Mouse (Mus musculus): Measurements from ENCODE around the gene Chrna5. TPM values are rescaled to one million over a fixed set of nuclear protein-coding genes. Genes with fewer than 3 reads are reported as not detected.
"Not testable (repeated sequence)": the region's sequence is repeated elsewhere in the genome, so short reads cannot be mapped to it uniquely, and the experiment has no call there.

Chrna5 gene
- total and polyA plus RNA-seq, 3 experiments: not detected

DNA sequence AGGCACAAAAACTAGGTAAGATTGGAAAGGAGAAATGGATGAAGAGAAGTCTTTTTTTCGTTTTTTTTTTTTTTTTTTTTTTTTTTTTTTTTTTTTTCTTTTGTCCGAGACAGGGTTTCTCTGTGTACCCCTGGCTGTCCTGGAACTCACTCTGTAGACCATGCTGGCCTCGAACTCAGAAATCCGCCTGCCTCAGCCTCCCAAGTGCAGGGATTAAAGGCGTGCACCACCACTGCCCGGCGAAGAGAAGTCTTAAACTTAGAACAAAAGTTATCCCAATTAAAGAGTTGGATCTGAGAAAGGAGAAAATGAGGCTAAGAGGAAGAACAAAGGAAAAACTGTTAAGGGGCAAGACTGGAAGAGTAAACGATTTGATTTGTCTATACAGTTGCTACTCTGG, 30.5 kb upstream of the Chrna5 start:
- peak overlapping the region; percentile 37 to 82 (median 57) for H3K4me3 ChIP-seq (replicated peaks in 1 of 3; ENCODE audit: low read depth in 2 of 3, low read length in 2 of 3, poor library complexity in 1 of 3)
- peaks cover 3 to 33% of the 10 kb centered on the region in 2 experiments; a peak in 3 of 4 replicates for H3K4me1 ChIP-seq (ENCODE audit: control insufficient read depth in 1 of 2, insufficient read depth in 2 of 2)
- H3K9ac ChIP-seq (ENCODE audit: insufficient read depth, low read depth); DNase-seq (ENCODE audit: extremely low read depth); H3K9me3 ChIP-seq (replicated peaks; ENCODE audit: low read length); H3K27ac ChIP-seq (ENCODE audit: insufficient read depth, low read depth); dilution Hi-C loops (cut with MboI; ENCODE audit: extremely low pct_ligation_motif_present, extremely low pct_unique_long_range_greater_than_20kb, low sequenced_read_pairs); in situ Hi-C loops (cut with MboI; ENCODE audit: low pct_ligation_motif_present, low pct_unique_long_range_greater_than_20kb, low sequenced_read_pairs); H3K27me3 ChIP-seq (replicated peaks): not testable (repeated sequence)
- peaks cover 15% of the 10 kb centered on the region for H3K79me2 ChIP-seq (replicated peaks; ENCODE audit: control insufficient read depth, extremely low read depth, insufficient read depth, poor library complexity, severe bottlenecking)
- peaks cover 18 to 29% of the 10 kb centered on the region in 2 experiments for H3K36me3 ChIP-seq (replicated peaks in 1 of 2; ENCODE audit: control insufficient read depth in 1 of 2, insufficient read depth in 1 of 2, low read length in 1 of 2)
- H3K4me2 ChIP-seq (ENCODE audit: insufficient read depth, low read depth, poor library complexity, severe bottlenecking): peak overlapping the region; percentile 66; the same call in 1 of the 2 replicates
- 0 out of 2 replicates have a peak, but pooled peaks have one; percentile 5 for TF ChIP-seq ETS1 (conservative IDR thresholded peaks at IDR 0.05; ENCODE audit: low read depth, low read length)
- 0 out of 2 replicates have a peak, but pooled peaks have one; percentile 26 for TF ChIP-seq RCOR1 (conservative IDR thresholded peaks at IDR 0.05; ENCODE audit: low read depth, low read length)
- TF ChIP-seq EP300 (IDR thresholded peaks at IDR 0.05; ENCODE audit: low read length): 0 out of 2 replicates have a peak, but pooled peaks have one; percentile 30
- TF ChIP-seq ZNF384 (IDR thresholded peaks at IDR 0.05; ENCODE audit: low read depth, low read length): peak; percentile 82

DNA sequence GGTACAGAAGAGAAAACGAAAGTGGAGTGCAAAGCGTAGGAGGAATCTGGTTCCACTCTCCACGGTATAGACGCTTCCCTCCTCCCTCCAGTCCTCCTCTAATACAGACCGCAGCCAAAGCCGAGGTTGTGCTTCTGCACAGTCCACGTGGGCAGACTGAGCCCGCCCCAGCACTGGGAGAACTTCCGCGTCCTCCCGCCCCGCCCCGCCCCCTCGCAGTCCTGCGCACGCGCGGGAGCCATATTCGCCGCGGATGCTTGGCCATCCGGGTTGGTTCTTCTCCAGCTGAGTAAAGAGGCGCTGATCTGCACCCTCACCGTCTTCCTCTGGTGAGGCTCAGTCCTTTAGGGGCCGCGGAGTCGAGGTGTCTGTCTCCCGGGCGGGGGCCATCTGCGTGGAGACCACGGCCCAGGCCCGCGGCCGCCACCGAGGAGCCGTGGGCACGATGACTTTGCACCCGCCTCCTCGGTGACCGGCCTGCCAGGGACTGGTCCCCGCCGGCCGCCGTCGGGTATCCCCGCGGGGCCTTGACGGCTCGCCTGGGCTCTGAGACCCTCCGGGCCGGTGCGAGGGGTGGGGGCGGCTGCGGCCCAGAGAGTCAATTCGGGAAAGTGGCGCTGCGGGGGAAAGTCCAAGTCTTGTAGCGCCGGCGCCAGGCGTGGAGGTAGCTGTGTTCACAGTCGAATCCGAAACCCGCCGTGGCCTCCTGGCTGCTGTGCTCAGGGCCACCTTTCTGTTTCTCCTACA, 29.9 kb upstream of the Chrna5 start, which contains the start of the genes Psma4 and AY074887:
TSS of gene Psma4 (plus strand) at position 216 of the 747 bp plus-strand sequence.
TSS of gene AY074887 (minus strand) at position 424 of the 747 bp plus-strand sequence.
- no peaks in the 10 kb centered on the region for H3K9me3 ChIP-seq (replicated peaks; ENCODE audit: low read length)
- dilution Hi-C loops (cut with MboI; ENCODE audit: extremely low pct_ligation_motif_present, extremely low pct_unique_long_range_greater_than_20kb, low sequenced_read_pairs): no loop called here
- in situ Hi-C loops (cut with MboI; ENCODE audit: low pct_ligation_motif_present, low pct_unique_long_range_greater_than_20kb, low sequenced_read_pairs): no loop called here
- peaks cover 3 to 33% of the 10 kb centered on the region in 2 experiments; a peak in 3 of 4 replicates for H3K4me1 ChIP-seq (ENCODE audit: control insufficient read depth in 1 of 2, insufficient read depth in 2 of 2)
- peaks cover 23 to 35% of the 10 kb centered on the region in 2 experiments for H3K36me3 ChIP-seq (replicated peaks in 1 of 2; ENCODE audit: control insufficient read depth in 1 of 2, insufficient read depth in 1 of 2, low read length in 1 of 2)
- peak; percentile 94 for DNase-seq (ENCODE audit: extremely low read depth)
- H3K27me3 ChIP-seq (replicated peaks): no peaks in the 10 kb centered on the region
- peaks cover 15% of the 10 kb centered on the region for H3K79me2 ChIP-seq (replicated peaks; ENCODE audit: control insufficient read depth, extremely low read depth, insufficient read depth, poor library complexity, severe bottlenecking)
- H3K27ac ChIP-seq (ENCODE audit: insufficient read depth, low read depth): peak within 1 kb of the TSS; percentile 82
- H3K4me3 ChIP-seq (replicated peaks in 1 of 3; ENCODE audit: low read depth in 2 of 3, low read length in 2 of 3, poor library complexity in 1 of 3): peak within 1 kb of the TSS; percentile 75 to 92 (median 82)
- peak within 1 kb of the TSS; percentile 80 for H3K9ac ChIP-seq (ENCODE audit: insufficient read depth, low read depth)
- H3K4me2 ChIP-seq (ENCODE audit: insufficient read depth, low read depth, poor library complexity, severe bottlenecking): peak within 1 kb of the TSS; percentile 91
- TF ChIP-seq TCF12 (IDR thresholded peaks at IDR 0.05; ENCODE audit: low read depth, low read length) (peak; percentile 66; the same call in 1 of the 2 replicates), ZC3H11A (IDR thresholded peaks at IDR 0.05; ENCODE audit: low read depth, low read length) (no peak), USF2 (conservative IDR thresholded peaks at IDR 0.05; ENCODE audit: low read depth, low read length) (peak; percentile 72), MYC (IDR thresholded peaks at IDR 0.05; ENCODE audit: low read depth, low read length) (peak; percentile 93), USF1 (IDR thresholded peaks at IDR 0.05; ENCODE audit: low read depth, low read length) (peak; percentile 84), CHD2 (IDR thresholded peaks at IDR 0.05; ENCODE audit: low read length) (no peak), ZMIZ1 (IDR thresholded peaks at IDR 0.05; ENCODE audit: low read depth, low read length) (peak; percentile 89), MAZ (IDR thresholded peaks at IDR 0.05; ENCODE audit: low read depth, low read length) (0 out of 2 replicates have a peak, but pooled peaks have one; percentile 49), HCFC1 (IDR thresholded peaks at IDR 0.05; ENCODE audit: low read depth, low read length) (peak; percentile 62), BHLHE40 (IDR thresholded peaks at IDR 0.05; ENCODE audit: low read depth, low read length) (no peak), JUND (conservative IDR thresholded peaks at IDR 0.05; ENCODE audit: low read depth, low read length) (no peak), IRF4 (IDR thresholded peaks at IDR 0.05; ENCODE audit: low read depth, low read length) (peak; percentile 54; the same call in 1 of the 2 replicates), KAT2A (IDR thresholded peaks at IDR 0.05; ENCODE audit: insufficient replicate concordance, low read length) (no peak), MAFK (IDR thresholded peaks at IDR 0.05; ENCODE audit: insufficient replicate concordance, low read length) (no peak), ETS1 (conservative IDR thresholded peaks at IDR 0.05; ENCODE audit: low read depth, low read length) (no peak), NRF1 (IDR thresholded peaks at IDR 0.05; ENCODE audit: low read depth, low read length) (peak; percentile 93), E2F4 (IDR thresholded peaks at IDR 0.05; ENCODE audit: insufficient replicate concordance, low read depth, low read length) (no peak), SIN3A (IDR thresholded peaks at IDR 0.05; ENCODE audit: low read length) (peak; percentile 95), ZNF384 (IDR thresholded peaks at IDR 0.05; ENCODE audit: low read depth, low read length) (no peak), PAX5 (IDR thresholded peaks at IDR 0.05; ENCODE audit: low read length) (no peak), GABPA (IDR thresholded peaks at IDR 0.05; ENCODE audit: insufficient replicate concordance, low read depth, low read length) (no peak), ZKSCAN1 (IDR thresholded peaks at IDR 0.05; ENCODE audit: borderline replicate concordance, low read depth, low read length) (no peak), SMC3 (IDR thresholded peaks at IDR 0.05; ENCODE audit: low read depth, low read length) (no peak), MXI1 (IDR thresholded peaks at IDR 0.05; ENCODE audit: low read depth, low read length) (peak; percentile 97), EP300 (IDR thresholded peaks at IDR 0.05; ENCODE audit: low read length) (no peak), POLR2A (IDR thresholded peaks at IDR 0.05; ENCODE audit: low read depth, low read length) (peak; percentile 91), CHD1 (IDR thresholded peaks at IDR 0.05; ENCODE audit: low read depth, low read length) (no peak), MEF2A (IDR thresholded peaks at IDR 0.05; ENCODE audit: borderline replicate concordance, low read depth, low read length) (peak; percentile 36; the same call in 1 of the 2 replicates), ELF1 (IDR thresholded peaks at IDR 0.05; ENCODE audit: low read depth, low read length) (peak; percentile 96)
